Mouse (Mus musculus) kidney, postnatal 0 days (tissue): ENCODE data around the gene Itgb6. TPM values are rescaled to one million over a fixed set of nuclear protein-coding genes. Genes with fewer than 3 reads are reported as not detected.

Source experiments
- ATAC-seq: fragments of 200-750 bp; cut with Nextera tagmentation; replicated peaks from 2 replicates; pipeline ENCODE4 v1.8.0; 2017; ENCODE audit warnings: low read depth, moderate number of reproducible peaks, moderate TSS enrichment, moderate library complexity; ENCODE audit not compliant: low FRiP score
- DNase-seq: peaks from one replicate; pipeline ENCODE4 v3.0.0-alpha.2; 2016; ENCODE audit warnings: low spot score
- H3K27ac ChIP-seq: fragments of 300-500 bp; sonication (generic); 2 replicates; pipeline ENCODE4 v1.5.1; 2014; ENCODE audit warnings: mild to moderate bottlenecking
- H3K27me3 ChIP-seq: fragments of 300-500 bp; sonication (generic); 2 replicates; pipeline ENCODE4 v1.6.1; 2014; ENCODE audit warnings: low read length, mixed read lengths; ENCODE audit not compliant: insufficient read depth
- H3K36me3 ChIP-seq: fragments of 300-500 bp; sonication (generic); 2 replicates; pipeline ENCODE4 v1.6.1; 2014; ENCODE audit warnings: low read length, mixed read lengths; ENCODE audit not compliant: insufficient read depth
- H3K4me1 ChIP-seq: fragments of 300-500 bp; sonication (generic); replicated peaks from 2 replicates; pipeline ENCODE4 v1.6.1; 2014; ENCODE audit warnings: antibody characterized with exemption, low read length, mixed read lengths; ENCODE audit not compliant: insufficient read depth
- H3K4me2 ChIP-seq: fragments of 300-500 bp; sonication (generic); 2 replicates; pipeline ENCODE4 v1.6.1; 2014; ENCODE audit warnings: mild to moderate bottlenecking, low read length, moderate library complexity, mixed read lengths
- H3K4me3 ChIP-seq: fragments of 300-500 bp; sonication (generic); replicated peaks from 2 replicates; pipeline ENCODE4 v1.5.1; 2014; ENCODE audit warnings: low read depth, low read length
- H3K9ac ChIP-seq: fragments of 300-500 bp; sonication (generic); 2 replicates; pipeline ENCODE4 v1.6.1; 2014; ENCODE audit warnings: low read depth, low read length
- H3K9me3 ChIP-seq: fragments of 300-500 bp; sonication (generic); replicated peaks from 2 replicates; pipeline ENCODE4 v1.6.1; 2016; ENCODE audit warnings: low read length, inconsistent platforms, mixed read lengths
- CTCF ChIP-seq: IDR thresholded peaks from 2 replicates; pipeline ENCODE4 v1.5.1; 2016; ENCODE audit warnings: antibody characterized with exemption, low read depth, mild to moderate bottlenecking, moderate library complexity
- WGBS: fragments of 180-500 bp; shearing (Covaris S2); extraction: QIAGEN DNeasy Blood & Tissue Kit; methylation state at CpG from one replicate; pipeline ENCODE4 v1.1.7; 2014; 5-methylcytosine and 5-hydroxymethylcytosine counted together
- polyA plus RNA-seq: library from polyadenylated mRNA; unstranded; fragments of >200 nt; fragmentation: Nextera tagmentation; extraction: Ambion mirVana; gene quantifications from 2 replicates; pipeline ENCODE4 v1.2.1, GENCODE M21; 2015

Itgb6 gene
- polyA plus RNA-seq, result 28.8 and 29.1 TPM in 2 replicates

DNA sequence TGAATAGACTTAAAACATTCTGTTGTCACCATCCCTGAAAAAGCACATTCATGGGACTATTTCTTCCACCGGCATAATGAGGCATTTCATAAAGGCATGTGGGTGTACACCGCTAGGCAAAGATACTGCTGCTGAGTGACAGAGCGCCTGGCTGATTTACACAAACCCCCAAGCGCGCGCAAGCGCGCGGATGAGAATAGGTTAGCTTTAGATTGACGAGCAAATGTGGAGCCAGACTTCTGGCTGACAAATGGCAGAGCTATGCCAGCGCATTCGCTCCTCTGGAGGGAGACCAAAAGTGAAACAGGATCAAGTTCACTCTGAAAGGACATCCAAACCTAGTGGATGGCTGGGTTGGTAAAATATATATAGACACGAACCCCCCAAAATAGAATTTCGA lies at the start of gene Itgb6:
TSS of gene Itgb6 (minus strand) at position 130 of the 400 bp plus-strand sequence.
- no peak within 1 kb of the TSS for H3K9ac ChIP-seq
- 75% methylated on average over 14 of the region's 14 CpGs for WGBS
- no peaks in the 10 kb centered on the region; the same call in 1 of the 2 replicates for H3K4me1 ChIP-seq
- DNase-seq (no peak), ATAC-seq (no peak)
- no peak within 1 kb of the TSS for H3K4me2 ChIP-seq
- H3K4me3 ChIP-seq, result no peak within 1 kb of the TSS
- H3K27ac ChIP-seq, result no peak within 1 kb of the TSS
- no peaks in the 10 kb centered on the region for H3K36me3 ChIP-seq
- no peaks in the 10 kb centered on the region for H3K27me3 ChIP-seq
- no peaks in the 10 kb centered on the region for H3K9me3 ChIP-seq
- no peak for TF ChIP-seq CTCF

- H3K9me3 ChIP-seq, result no peaks in the 10 kb centered on the region
- 64% methylated on average over 8 of the region's 8 CpGs for WGBS
- no peak overlapping the region for H3K4me2 ChIP-seq
- no peaks in the 10 kb centered on the region for H3K4me1 ChIP-seq
- H3K27me3 ChIP-seq, result no peaks in the 10 kb centered on the region
- H3K4me3 ChIP-seq, result no peak overlapping the region
- DNase-seq (peak; percentile 21), ATAC-seq (no peak)
- no peak for TF ChIP-seq CTCF
- peaks cover 47% of the 10 kb centered on the region for H3K36me3 ChIP-seq
- H3K9ac ChIP-seq, result no peak overlapping the region
- H3K27ac ChIP-seq, result no peak overlapping the region
Measured at GRCm38 (mm10) chr2:60766420-60766819, 44.0 kb upstream of the Itgb6 start.

DNA sequence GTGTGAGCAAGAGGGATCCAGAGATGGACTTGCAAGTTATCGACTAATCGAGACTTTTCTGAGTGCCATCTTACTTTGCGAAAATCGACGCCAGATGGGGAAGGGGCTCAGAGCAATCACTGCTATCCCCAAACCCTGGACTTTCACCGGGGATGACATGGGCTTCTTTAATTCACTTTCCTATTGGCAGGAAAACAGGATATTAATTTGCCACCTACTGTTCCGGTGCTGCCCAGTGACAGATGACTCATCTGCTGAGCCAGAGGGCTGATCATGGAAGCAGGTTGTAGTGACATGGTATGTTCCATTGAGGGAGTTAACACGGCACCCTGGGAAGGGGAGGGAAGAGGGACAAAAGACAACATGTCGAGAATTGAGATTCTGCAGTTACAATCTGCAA lies 33.8 kb upstream of the Itgb6 start:
- WGBS, result 85% methylated on average over 9 of the region's 9 CpGs
- no peaks in the 10 kb centered on the region for H3K9me3 ChIP-seq
- H3K4me3 ChIP-seq, result no peak overlapping the region
- ATAC-seq (no peak), DNase-seq (no peak)
- H3K27me3 ChIP-seq, result no peaks in the 10 kb centered on the region
- no peak overlapping the region for H3K9ac ChIP-seq
- H3K36me3 ChIP-seq, result peaks cover 38% of the 10 kb centered on the region
- no peak overlapping the region for H3K27ac ChIP-seq
- H3K4me1 ChIP-seq, result no peaks in the 10 kb centered on the region
- TF ChIP-seq CTCF, result no peak
- no peak overlapping the region for H3K4me2 ChIP-seq

DNA sequence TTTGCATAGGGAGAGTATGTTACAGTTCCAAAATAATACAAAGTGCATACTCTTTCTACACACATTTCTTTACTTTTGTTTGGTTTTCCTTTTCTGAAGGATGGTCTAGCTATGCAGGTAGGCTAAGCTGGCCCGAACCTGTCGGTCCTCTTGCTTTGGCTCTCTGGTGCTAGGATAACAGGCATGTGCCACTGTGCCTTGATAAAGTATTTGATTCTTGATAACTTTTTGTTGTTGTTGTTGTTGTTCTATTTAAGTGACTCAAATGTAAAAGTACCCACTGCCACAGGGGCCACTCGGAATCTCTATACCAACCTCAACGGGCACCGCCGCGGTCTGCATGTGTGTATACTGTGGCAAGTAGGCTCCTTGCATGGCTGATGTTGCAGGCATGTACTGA lies 32.7 kb upstream of the Itgb6 start:
- DNase-seq (no peak), ATAC-seq (no peak)
- no peaks in the 10 kb centered on the region for H3K27me3 ChIP-seq
- WGBS, result 98% methylated on average over 7 of the region's 7 CpGs
- H3K9ac ChIP-seq, result no peak overlapping the region
- no peaks in the 10 kb centered on the region for H3K9me3 ChIP-seq
- H3K27ac ChIP-seq, result no peak overlapping the region
- H3K4me1 ChIP-seq, result no peaks in the 10 kb centered on the region
- H3K4me3 ChIP-seq, result no peak overlapping the region
- no peak for TF ChIP-seq CTCF
- H3K36me3 ChIP-seq, result peaks cover 33% of the 10 kb centered on the region
- H3K4me2 ChIP-seq, result no peak overlapping the region

DNA sequence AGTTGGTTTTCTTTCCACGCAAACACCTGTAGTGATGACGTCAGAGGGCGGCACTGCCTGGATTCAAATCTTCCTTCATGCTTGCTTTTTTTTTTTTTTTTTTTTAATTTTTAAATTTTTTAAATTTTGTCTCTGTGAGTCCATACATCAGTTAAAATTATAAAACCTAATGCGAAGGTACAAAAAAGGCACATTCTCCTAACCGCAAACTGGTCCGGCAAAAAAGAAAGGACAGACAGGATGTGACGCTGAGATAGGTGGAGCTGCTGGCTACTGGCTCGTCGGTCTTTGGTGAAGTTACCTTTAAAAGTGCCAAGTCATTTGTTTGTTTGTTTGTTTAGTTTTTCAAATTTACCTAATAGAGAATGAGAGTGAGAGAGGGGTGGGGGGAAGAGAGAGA lies 28.8 kb upstream of the Itgb6 start:
- DNase-seq (no peak), ATAC-seq (no peak)
- no peaks in the 10 kb centered on the region for H3K27me3 ChIP-seq
- no peak overlapping the region for H3K9ac ChIP-seq
- H3K27ac ChIP-seq, result no peak overlapping the region
- 93% methylated on average over 9 of the region's 9 CpGs for WGBS
- H3K36me3 ChIP-seq, result peaks cover 21% of the 10 kb centered on the region
- no peaks in the 10 kb centered on the region for H3K9me3 ChIP-seq
- H3K4me2 ChIP-seq, result no peak overlapping the region
- no peaks in the 10 kb centered on the region for H3K4me1 ChIP-seq
- no peak for TF ChIP-seq CTCF
- no peak overlapping the region for H3K4me3 ChIP-seq

GRCm38 (mm10) chr2:60750591-60750990 lies 28.1 kb upstream of the Itgb6 start:
- 82% methylated on average over 3 of the region's 3 CpGs for WGBS
- no peaks in the 10 kb centered on the region for H3K27me3 ChIP-seq
- no peaks in the 10 kb centered on the region for H3K9me3 ChIP-seq
- H3K36me3 ChIP-seq, result peaks cover 15% of the 10 kb centered on the region
- H3K27ac ChIP-seq, result no peak overlapping the region
- DNase-seq (no peak), ATAC-seq (no peak)
- H3K9ac ChIP-seq, result no peak overlapping the region
- no peak overlapping the region for H3K4me3 ChIP-seq
- TF ChIP-seq CTCF, result no peak
- H3K4me2 ChIP-seq, result no peak overlapping the region
- H3K4me1 ChIP-seq, result no peaks in the 10 kb centered on the region

- DNase-seq (peak; percentile 23), ATAC-seq (no peak)
- no peak overlapping the region for H3K4me3 ChIP-seq
- H3K9ac ChIP-seq, result no peak overlapping the region
- H3K27me3 ChIP-seq, result no peaks in the 10 kb centered on the region
- 87% methylated on average over 1 of the region's 1 CpGs for WGBS
- no peaks in the 10 kb centered on the region for H3K4me1 ChIP-seq
- H3K9me3 ChIP-seq, result no peaks in the 10 kb centered on the region
- H3K4me2 ChIP-seq, result no peak overlapping the region
- peak; percentile 67 for TF ChIP-seq CTCF
- peaks cover 8% of the 10 kb centered on the region; the same call in 1 of the 2 replicates for H3K36me3 ChIP-seq
- H3K27ac ChIP-seq, result no peak overlapping the region
Measured at GRCm38 (mm10) chr2:60748585-60748984, 26.1 kb upstream of the Itgb6 start.
